Mouse (Mus musculus) embryonic facial prominence, embryonic 14.5 days (tissue): ENCODE data around the gene Anapc16. TPM values are rescaled to one million over a fixed set of nuclear protein-coding genes. Genes with fewer than 3 reads are reported as not detected.
"Not testable (repeated sequence)": the region's sequence is repeated elsewhere in the genome, so short reads cannot be mapped to it uniquely, and the experiment has no call there.

Experiments
- ATAC-seq: fragments of 200-750 bp; cut with Nextera tagmentation; 2 replicates; pipeline ENCODE4 v1.8.0; 2017; ENCODE audit warnings: low read depth, moderate number of reproducible peaks, moderate TSS enrichment
- DNase-seq: peaks from one replicate; pipeline ENCODE4 v3.0.0-alpha.2; 2015; ENCODE audit warnings: low spot score
- H3K27ac ChIP-seq: fragments of 300-500 bp; sonication (generic); replicated peaks from 2 replicates; pipeline ENCODE4 v1.5.1; 2014; ENCODE audit warnings: low read depth, mild to moderate bottlenecking, low read length, moderate library complexity
- H3K27me3 ChIP-seq: fragments of 300-500 bp; sonication (generic); replicated peaks from 2 replicates; pipeline ENCODE4 v1.6.1; 2014; ENCODE audit warnings: low read length; ENCODE audit not compliant: control insufficient read depth, insufficient read depth
- H3K36me3 ChIP-seq: fragments of 300-500 bp; sonication (generic); 2 replicates; pipeline ENCODE4 v1.6.1; 2014; ENCODE audit warnings: low read length, mixed read lengths; ENCODE audit not compliant: control insufficient read depth, insufficient read depth
- H3K4me1 ChIP-seq: fragments of 300-500 bp; sonication (generic); 2 replicates; pipeline ENCODE4 v1.6.1; 2014; ENCODE audit warnings: antibody characterized with exemption, low read length; ENCODE audit not compliant: control insufficient read depth, insufficient read depth
- H3K4me2 ChIP-seq: fragments of 300-500 bp; sonication (generic); 2 replicates; pipeline ENCODE4 v1.6.1; 2014; ENCODE audit warnings: low read depth, mild to moderate bottlenecking, low read length, moderate library complexity, mixed read lengths
- H3K4me3 ChIP-seq: fragments of 300-500 bp; sonication (generic); 2 replicates; pipeline ENCODE4 v1.5.1; 2014; ENCODE audit warnings: low read depth, mild to moderate bottlenecking, low read length
- H3K9ac ChIP-seq: fragments of 300-500 bp; sonication (generic); 2 replicates; pipeline ENCODE4 v1.6.1; 2014; ENCODE audit warnings: low read depth, mild to moderate bottlenecking, low read length, moderate library complexity, mixed read lengths
- H3K9me3 ChIP-seq: fragments of 300-500 bp; sonication (generic); 2 replicates; pipeline ENCODE4 v1.6.1; 2016; ENCODE audit warnings: low read length; ENCODE audit not compliant: control insufficient read depth
- WGBS: fragments of 180-500 bp; shearing (Covaris S2); extraction: QIAGEN DNeasy Blood & Tissue Kit; methylation state at CpG from one replicate; pipeline ENCODE4 v1.1.7; 2014; 5-methylcytosine and 5-hydroxymethylcytosine counted together
- polyA plus RNA-seq: library from polyadenylated mRNA; unstranded; fragments of >200 nt; fragmentation: Nextera tagmentation; extraction: Ambion mirVana; gene quantifications from 2 replicates; pipeline ENCODE4 v1.2.1, GENCODE M21; 2014

The Anapc16 gene
- polyA plus RNA-seq, 1 experiment from 2014 or later = 96.2 TPM

DNA sequence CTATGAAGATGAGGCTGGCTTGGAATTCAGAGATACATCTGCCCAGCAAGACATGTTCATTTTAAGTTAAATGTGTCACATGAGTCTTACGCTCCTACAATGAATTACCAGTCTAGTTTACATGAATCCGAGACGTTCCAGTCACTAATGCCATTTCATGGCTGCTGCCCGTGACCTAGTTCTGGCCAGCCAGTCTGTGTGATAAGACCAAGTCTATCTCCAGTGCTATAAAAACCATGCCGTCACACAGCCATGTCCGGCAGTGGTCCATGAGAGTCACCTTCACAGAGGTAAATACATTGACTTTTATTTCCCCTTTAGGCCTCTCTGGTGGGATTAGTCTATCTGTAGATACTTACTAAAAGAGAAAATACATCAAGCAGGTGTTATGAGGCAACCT lies 7.0 kb downstream of the Anapc16 start:
- no peak overlapping the region for H3K4me2 ChIP-seq
- H3K9me3 ChIP-seq = peaks cover 3% of the 10 kb centered on the region; the same call in 1 of the 2 replicates
- no peak overlapping the region for H3K9ac ChIP-seq
- H3K4me1 ChIP-seq = no peaks in the 10 kb centered on the region
- H3K27ac ChIP-seq = no peak overlapping the region
- no peak overlapping the region for H3K4me3 ChIP-seq
- H3K36me3 ChIP-seq = peaks cover 47% of the 10 kb centered on the region
- ATAC-seq = no peak
- no peak for DNase-seq
- WGBS = 92% methylated on average over 6 of the region's 6 CpGs
- H3K27me3 ChIP-seq = no peaks in the 10 kb centered on the region

DNA sequence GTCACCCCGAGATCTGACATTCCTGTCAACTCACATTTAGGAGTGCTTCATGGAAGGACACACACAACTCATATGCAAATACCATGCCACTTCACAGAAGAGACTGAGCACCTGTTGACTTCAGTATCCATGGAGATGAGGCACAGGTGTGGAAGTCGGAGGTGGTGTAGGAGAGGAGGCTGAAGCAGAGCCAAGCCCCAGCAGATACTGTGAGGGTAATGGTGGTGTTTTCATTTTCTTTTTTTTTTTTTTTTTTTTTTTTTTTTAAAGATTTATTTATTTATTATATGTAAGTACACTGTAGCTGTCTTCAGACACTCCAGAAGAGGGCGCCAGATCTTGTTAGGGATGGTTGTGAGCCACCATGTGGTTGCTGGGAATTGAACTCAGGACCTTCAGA lies 9.1 kb downstream of the Anapc16 start:
- 91% methylated on average over 2 of the region's 3 CpGs for WGBS

DNA sequence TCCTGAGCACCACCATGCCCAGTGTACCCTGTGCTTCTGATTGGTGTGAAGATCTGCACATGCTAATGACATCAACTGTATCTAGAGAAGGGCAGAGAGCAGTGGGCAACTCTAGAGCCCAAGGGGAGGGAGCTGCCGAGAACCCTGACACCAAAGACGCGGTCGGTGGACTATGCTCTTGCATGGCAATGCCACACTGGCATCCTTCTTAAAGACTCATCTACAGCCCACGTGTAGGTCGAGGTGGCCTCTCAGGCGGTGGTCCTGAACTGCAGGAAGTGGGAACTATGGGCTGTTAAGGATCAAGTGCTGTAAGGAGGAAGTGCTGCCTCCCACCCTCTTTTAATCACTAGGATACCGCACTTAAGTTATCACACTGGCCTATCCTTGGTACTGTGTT lies 10.9 kb downstream of the Anapc16 start:
- no peaks in the 10 kb centered on the region for H3K27me3 ChIP-seq
- H3K4me2 ChIP-seq = no peak overlapping the region
- H3K9ac ChIP-seq = no peak overlapping the region
- no peak overlapping the region for H3K4me3 ChIP-seq
- H3K4me1 ChIP-seq = no peaks in the 10 kb centered on the region
- no peak overlapping the region for H3K27ac ChIP-seq
- ATAC-seq (no peak), DNase-seq (no peak)
- peaks cover 3% of the 10 kb centered on the region; the same call in 1 of the 2 replicates for H3K9me3 ChIP-seq
- peaks cover 80% of the 10 kb centered on the region for H3K36me3 ChIP-seq
- WGBS = 93% methylated on average over 8 of the region's 8 CpGs

More for the DNA sequence above, 9.1 kb downstream of the Anapc16 start:
- H3K4me2 ChIP-seq, H3K4me3 ChIP-seq, H3K27me3 ChIP-seq, H3K27ac ChIP-seq, H3K4me1 ChIP-seq, H3K9me3 ChIP-seq, H3K9ac ChIP-seq, DNase-seq, ATAC-seq: not testable (repeated sequence)
- H3K36me3 ChIP-seq = peaks cover 62% of the 10 kb centered on the region

DNA sequence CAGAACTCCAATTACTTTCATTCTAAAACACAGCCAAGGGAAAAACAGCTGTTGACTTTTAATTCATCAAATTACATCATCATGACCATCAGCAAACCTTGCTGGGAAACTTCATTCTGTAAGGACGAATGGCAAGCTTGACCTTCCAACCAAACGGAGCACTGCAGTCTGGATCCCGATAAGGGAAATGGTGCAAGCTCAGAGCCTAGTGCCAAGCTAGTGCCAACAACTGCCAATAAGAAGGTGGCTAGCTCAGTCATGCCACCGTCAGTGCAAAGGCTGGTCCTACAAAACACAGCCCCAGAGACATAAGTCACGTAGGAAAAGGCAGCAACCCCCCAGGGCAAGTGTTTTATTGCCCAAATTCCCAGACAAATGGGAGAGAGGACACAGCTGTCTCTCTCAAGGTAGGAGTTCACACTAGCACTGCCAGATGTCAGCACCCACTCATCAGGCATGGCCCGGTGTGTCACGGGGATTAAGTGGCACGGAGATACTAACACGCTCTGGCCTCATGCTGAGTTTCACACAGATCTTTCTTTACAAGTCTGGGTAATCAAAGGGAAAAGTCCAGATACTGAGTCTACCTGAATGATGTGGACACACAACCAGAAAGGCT lies 11.6 kb downstream of the Anapc16 start:
- WGBS = 83% methylated on average over 9 of the region's 9 CpGs
- Histone ChIP-seq H3K27ac (no peak overlapping the region), H3K9ac (no peak overlapping the region), H3K9me3 (peaks cover 3% of the 10 kb centered on the region; the same call in 1 of the 2 replicates), H3K27me3 (no peaks in the 10 kb centered on the region), H3K4me2 (no peak overlapping the region), H3K4me1 (no peaks in the 10 kb centered on the region), H3K4me3 (no peak overlapping the region), H3K36me3 (peaks cover 82% of the 10 kb centered on the region)
- no peak for DNase-seq
- ATAC-seq = no peak

DNA sequence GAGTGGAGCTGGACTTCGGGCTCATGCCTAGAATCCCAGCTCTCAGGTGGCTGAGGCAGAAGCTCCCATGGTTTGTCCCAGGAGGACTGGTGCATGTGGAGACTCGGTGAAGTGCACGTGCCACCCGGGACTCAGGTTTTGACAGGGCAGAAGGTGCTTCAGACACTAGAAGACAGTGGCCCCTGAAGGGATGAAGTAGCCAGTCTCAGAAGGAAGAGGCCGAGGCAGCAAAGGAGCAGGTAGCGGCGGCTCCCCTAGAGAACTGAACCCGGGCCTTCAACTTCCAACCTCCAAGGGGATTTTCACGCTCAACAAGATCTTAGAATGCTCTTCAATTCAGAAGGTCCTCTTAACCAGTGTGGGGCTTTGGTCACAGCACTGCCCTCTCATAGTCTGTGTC lies 12.5 kb downstream of the Anapc16 start:
- H3K4me1 ChIP-seq = no peaks in the 10 kb centered on the region
- ATAC-seq = no peak
- H3K4me3 ChIP-seq = no peak overlapping the region
- peaks cover 3% of the 10 kb centered on the region; the same call in 1 of the 2 replicates for H3K9me3 ChIP-seq
- peaks cover 82% of the 10 kb centered on the region for H3K36me3 ChIP-seq
- no peak overlapping the region for H3K9ac ChIP-seq
- H3K27me3 ChIP-seq = no peaks in the 10 kb centered on the region
- no peak overlapping the region for H3K4me2 ChIP-seq
- DNase-seq = no peak
- no peak overlapping the region for H3K27ac ChIP-seq
- 95% methylated on average over 9 of the region's 9 CpGs for WGBS

DNA sequence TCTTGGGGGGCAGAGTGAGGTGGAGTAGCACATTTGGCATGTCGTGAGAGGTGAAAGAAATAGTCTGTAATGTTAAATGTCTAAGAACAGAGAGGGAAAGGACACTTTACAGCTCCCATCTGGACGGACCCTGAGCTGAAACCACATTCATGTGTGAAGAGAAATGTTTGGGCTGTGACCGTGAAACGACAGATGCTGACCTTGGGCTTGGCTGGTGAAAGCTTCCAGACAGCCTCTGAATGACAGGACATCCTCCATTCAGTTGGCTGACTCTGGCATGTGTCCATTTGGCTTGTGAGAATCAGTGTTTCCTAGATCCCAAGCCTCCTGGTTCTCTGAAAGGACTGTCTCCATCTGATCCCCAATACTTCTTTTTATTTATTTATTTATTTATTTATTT lies 14.9 kb downstream of the Anapc16 start:
- 91% methylated on average over 4 of the region's 4 CpGs for WGBS
- Histone ChIP-seq H3K4me3 (no peak overlapping the region), H3K36me3 (peaks cover 73% of the 10 kb centered on the region), H3K9me3 (no peaks in the 10 kb centered on the region), H3K4me1 (no peaks in the 10 kb centered on the region), H3K4me2 (no peak overlapping the region), H3K27ac (no peak overlapping the region), H3K9ac (no peak overlapping the region), H3K27me3 (no peaks in the 10 kb centered on the region)
- DNase-seq = no peak
- ATAC-seq = no peak

DNA sequence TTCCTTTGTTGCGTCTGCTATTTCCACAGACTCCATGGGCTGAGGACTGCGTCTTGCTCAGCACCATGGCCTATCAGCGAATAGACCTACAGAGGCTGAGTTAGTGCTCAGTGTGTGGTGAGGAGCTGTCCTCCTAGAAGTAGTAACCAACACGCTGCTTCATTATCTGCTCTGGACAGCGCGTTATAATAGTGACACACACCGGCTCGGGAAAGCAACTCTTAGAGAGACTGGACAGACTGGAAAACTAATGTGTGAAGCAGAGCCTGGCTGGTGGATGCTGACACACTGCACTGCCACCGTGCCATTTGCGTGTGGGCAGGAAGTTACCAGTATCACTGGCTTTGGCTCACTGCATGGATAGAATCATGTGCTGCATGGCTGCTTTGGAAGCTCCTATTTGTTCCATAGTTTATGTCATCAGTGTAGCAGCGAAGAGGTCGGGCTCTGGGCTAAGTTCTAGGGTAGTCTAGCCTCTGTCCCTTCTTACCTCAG lies 20.5 kb downstream of the Anapc16 start:
- Histone ChIP-seq H3K27ac (no peak overlapping the region), H3K4me1 (peaks cover 23% of the 10 kb centered on the region)
- 89% methylated on average over 12 of the region's 12 CpGs for WGBS

DNA sequence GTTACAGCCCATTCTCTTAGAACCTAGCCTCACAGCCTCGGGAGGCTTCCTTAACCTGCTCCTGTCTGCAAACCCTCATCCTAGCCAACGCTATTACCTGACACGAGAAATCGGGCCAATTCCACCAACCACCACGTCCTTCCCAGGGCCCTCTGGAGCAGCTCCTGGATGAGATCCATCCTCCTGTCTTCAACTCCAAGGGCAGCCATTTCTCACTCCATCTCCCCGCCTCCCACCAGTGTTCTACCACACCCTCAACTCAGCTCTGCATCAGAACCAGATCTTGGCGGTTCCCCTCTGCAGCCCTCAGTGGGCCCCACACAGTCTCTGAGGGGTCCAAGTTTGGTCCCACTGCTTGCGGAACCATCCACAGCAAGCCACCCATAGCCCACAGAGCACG lies 21.1 kb downstream of the Anapc16 start:
- DNase-seq (no peak), ATAC-seq (no peak)
- Histone ChIP-seq H3K4me2 (no peak overlapping the region), H3K9me3 (no peaks in the 10 kb centered on the region), H3K36me3 (peaks cover 25% of the 10 kb centered on the region; the same call in 1 of the 2 replicates), H3K4me3 (no peak overlapping the region), H3K27ac (no peak overlapping the region), H3K27me3 (no peaks in the 10 kb centered on the region), H3K9ac (no peak overlapping the region), H3K4me1 (peaks cover 23% of the 10 kb centered on the region)
- WGBS = 73% methylated on average over 9 of the region's 9 CpGs

More for the DNA sequence above, 20.5 kb downstream of the Anapc16 start:
- Histone ChIP-seq H3K4me3 (no peak overlapping the region), H3K4me2 (no peak overlapping the region), H3K9ac (no peak overlapping the region), H3K27me3 (no peaks in the 10 kb centered on the region), H3K36me3 (peaks cover 32% of the 10 kb centered on the region), H3K9me3 (no peaks in the 10 kb centered on the region)
- no peak for DNase-seq
- ATAC-seq = no peak

DNA sequence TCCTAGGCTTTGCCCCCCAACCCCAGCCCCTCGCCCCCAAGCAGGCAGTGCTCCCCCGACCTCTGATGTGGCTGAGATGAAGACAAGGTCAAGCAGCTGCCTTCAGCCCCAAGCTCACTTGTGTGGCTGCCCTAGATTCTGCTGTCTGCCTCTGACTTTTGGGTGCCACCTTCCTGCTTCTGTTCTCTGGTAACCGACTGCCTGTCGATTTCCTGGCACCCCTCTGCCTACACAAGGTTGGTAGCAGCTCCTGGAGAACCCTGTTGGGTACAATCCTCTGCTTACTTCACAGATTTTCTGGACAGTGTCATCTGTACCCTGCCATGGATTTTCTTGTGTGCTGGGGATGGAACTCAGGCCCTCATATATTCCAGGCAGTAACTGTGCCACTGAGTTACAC lies 21.6 kb downstream of the Anapc16 start:
- 68% methylated on average over 4 of the region's 4 CpGs for WGBS
- ATAC-seq (no peak), DNase-seq (no peak)
- H3K9me3 ChIP-seq = no peaks in the 10 kb centered on the region
- no peaks in the 10 kb centered on the region for H3K27me3 ChIP-seq
- 0 out of 2 replicates have a peak overlapping the region, but pooled peaks have one; percentile 15 for H3K27ac ChIP-seq
- peaks cover 22% of the 10 kb centered on the region; the same call in 1 of the 2 replicates for H3K36me3 ChIP-seq
- H3K9ac ChIP-seq = no peak overlapping the region
- no peak overlapping the region for H3K4me3 ChIP-seq
- H3K4me2 ChIP-seq = no peak overlapping the region
- H3K4me1 ChIP-seq = peaks cover 23% of the 10 kb centered on the region
